Mouse (Mus musculus) limb, embryonic 13.5 days (tissue): ENCODE measurements around the gene Haus2. TPM values are rescaled to one million over a fixed set of nuclear protein-coding genes. Genes with fewer than 3 reads are reported as not detected.
"Not testable (repeated sequence)": the region's sequence is repeated elsewhere in the genome, so short reads cannot be mapped to it uniquely, and the experiment has no call there.

Experiments used
- ATAC-seq: fragments of 200-750 bp; cut with Nextera tagmentation; 2 replicates; pipeline ENCODE4 v1.8.0; 2017; ENCODE audit warnings: low read depth, moderate number of reproducible peaks, moderate TSS enrichment; ENCODE audit not compliant: low FRiP score
- H3K27ac ChIP-seq: fragments of 300-500 bp; sonication (generic); 2 replicates; pipeline ENCODE4 v1.5.1; 2015; ENCODE audit warnings: inconsistent platforms, mild to moderate bottlenecking, moderate library complexity
- H3K27me3 ChIP-seq: fragments of 300-500 bp; sonication (generic); 2 replicates; pipeline ENCODE4 v1.6.1; 2015; ENCODE audit warnings: mild to moderate bottlenecking, inconsistent platforms
- H3K36me3 ChIP-seq: fragments of 300-500 bp; sonication (generic); 2 replicates; pipeline ENCODE4 v1.6.1; 2015; ENCODE audit warnings: inconsistent platforms, mild to moderate bottlenecking, moderate library complexity
- H3K4me1 ChIP-seq: fragments of 300-500 bp; sonication (generic); 2 replicates; pipeline ENCODE4 v1.6.1; 2015; ENCODE audit warnings: inconsistent platforms
- H3K4me2 ChIP-seq: fragments of 300-500 bp; sonication (generic); replicated peaks from 2 replicates; pipeline ENCODE4 v1.6.1; 2015; ENCODE audit warnings: inconsistent platforms, mild to moderate bottlenecking, moderate library complexity
- H3K4me3 ChIP-seq: fragments of 300-500 bp; sonication (generic); 2 replicates; pipeline ENCODE4 v1.5.1; 2015; ENCODE audit warnings: moderate library complexity, mild to moderate bottlenecking, inconsistent platforms
- H3K9ac ChIP-seq: fragments of 300-500 bp; sonication (generic); 2 replicates; pipeline ENCODE4 v1.6.1; 2015; ENCODE audit warnings: mild to moderate bottlenecking, inconsistent platforms
- H3K9me3 ChIP-seq: fragments of 300-500 bp; sonication (generic); 2 replicates; pipeline ENCODE4 v1.6.1; 2016; ENCODE audit warnings: inconsistent platforms
- WGBS: fragments of 180-500 bp; shearing (Covaris S2); methylation state at CpG from one replicate; pipeline ENCODE4 v1.1.7; 2015; 5-methylcytosine and 5-hydroxymethylcytosine counted together
- polyA plus RNA-seq: library from polyadenylated mRNA; unstranded; fragments of >200 nt; fragmentation: Nextera tagmentation; extraction: Ambion mirVana; gene quantifications from 2 replicates; pipeline ENCODE4 v1.2.1, GENCODE M21; 2015

The Haus2 gene
- polyA plus RNA-seq: 26.4 and 27.1 TPM in 2 replicates

GRCm38 (mm10) chr2:120608830-120609723 lies at the start of gene Haus2, which contains the start of gene Lrrc57:
Gene Haus2, plus strand, starts transcription at chr2:120609383.
Gene Lrrc57, minus strand, starts transcription at chr2:120609520.
- Histone ChIP-seq H3K27ac (peak within 1 kb of the TSS; percentile 88), H3K9ac (peak within 1 kb of the TSS; percentile 86), H3K9me3 (no peaks in the 10 kb centered on the region), H3K36me3 (peaks cover 13% of the 10 kb centered on the region), H3K4me2 (peak within 1 kb of the TSS; percentile 84), H3K4me1 (peaks cover 20% of the 10 kb centered on the region), H3K4me3 (peak within 1 kb of the TSS; percentile 83), H3K27me3 (no peaks in the 10 kb centered on the region)
- ATAC-seq: peak; percentile 95
- under 1% methylated on average over 52 of the region's 52 CpGs for WGBS

DNA sequence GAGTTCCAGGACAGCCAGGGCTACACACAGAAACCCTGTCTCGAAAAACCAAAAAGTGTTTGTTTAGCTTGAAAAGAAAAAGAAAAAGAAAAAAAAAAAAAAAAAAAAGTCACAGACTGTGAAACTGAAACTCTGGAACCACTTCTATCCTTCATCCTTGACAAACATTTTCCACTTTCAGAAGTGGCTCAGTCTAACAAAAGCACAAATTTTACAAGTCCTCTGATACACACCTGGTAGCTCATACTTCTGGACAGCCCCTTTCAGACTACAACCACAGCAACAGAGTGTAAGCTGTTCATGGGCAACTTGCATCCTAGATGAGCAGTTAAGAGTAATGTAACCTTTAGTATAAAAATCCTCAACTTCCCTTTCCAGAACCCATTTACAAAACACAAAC lies 47.7 kb upstream of the Haus2 start:
- H3K4me2 ChIP-seq: no peak overlapping the region; the same call in 1 of the 2 replicates
- ATAC-seq: no peak
- H3K4me1 ChIP-seq: peaks cover 13% of the 10 kb centered on the region
- H3K36me3 ChIP-seq: peaks cover 10% of the 10 kb centered on the region; the same call in 1 of the 2 replicates
- H3K27ac ChIP-seq: no peak overlapping the region
- no peaks in the 10 kb centered on the region for H3K9me3 ChIP-seq
- H3K27me3 ChIP-seq: no peaks in the 10 kb centered on the region
- WGBS: 100% methylated on average over 1 of the region's 1 CpGs
- no peak overlapping the region for H3K4me3 ChIP-seq
- H3K9ac ChIP-seq: no peak overlapping the region

GRCm38 (mm10) chr2:120562859-120563234 lies 46.3 kb upstream of the Haus2 start:
- H3K4me1 ChIP-seq: peaks cover 13% of the 10 kb centered on the region
- no peaks in the 10 kb centered on the region for H3K9me3 ChIP-seq
- peak overlapping the region; percentile 76 for H3K4me2 ChIP-seq
- H3K27ac ChIP-seq: 0 out of 2 replicates have a peak overlapping the region, but pooled peaks have one; percentile 58
- 21% methylated on average over 9 of the region's 9 CpGs for WGBS
- ATAC-seq: no peak
- no peaks in the 10 kb centered on the region for H3K27me3 ChIP-seq
- peak overlapping the region; percentile 94 for H3K4me3 ChIP-seq
- peaks cover 10% of the 10 kb centered on the region; the same call in 1 of the 2 replicates for H3K36me3 ChIP-seq
- H3K9ac ChIP-seq: peak overlapping the region; percentile 88

DNA sequence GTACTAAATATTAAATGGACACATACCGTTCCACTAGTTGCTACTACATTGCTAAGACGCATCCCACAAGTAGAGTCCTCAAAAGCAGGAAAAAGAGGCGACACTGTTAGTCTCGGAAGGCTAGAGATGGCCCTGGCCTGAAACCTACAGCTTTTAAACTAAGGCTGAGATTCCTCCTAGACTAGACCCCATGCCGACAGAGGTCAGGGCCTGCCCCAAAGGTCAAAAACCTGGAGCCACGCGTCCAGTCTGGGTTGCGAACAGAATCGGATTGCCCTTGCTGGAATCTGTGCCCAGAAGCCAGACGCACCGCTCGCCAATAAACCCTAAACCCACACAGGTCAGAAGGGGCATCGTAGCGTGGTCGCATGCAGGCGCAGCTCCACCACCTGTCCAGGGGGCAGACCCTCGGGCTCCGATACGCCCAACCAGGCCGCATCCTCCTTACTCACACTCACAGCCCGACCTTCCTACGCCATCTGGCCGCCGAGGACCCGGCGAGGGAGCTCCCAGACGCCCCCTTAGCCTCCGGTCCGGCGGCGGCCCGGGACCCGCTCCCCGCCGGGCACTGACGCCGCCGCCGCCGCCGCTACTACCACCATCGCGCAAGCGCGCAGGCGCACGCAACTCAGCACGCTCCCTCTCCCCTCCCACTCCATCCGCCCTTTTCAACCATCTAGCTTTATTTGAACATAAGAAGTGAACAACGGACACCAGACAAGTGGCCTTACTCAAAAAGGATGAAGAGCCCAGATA lies 45.8 kb upstream of the Haus2 start, which contains the start of gene Zfp106:
Zfp106 (minus strand) TSS at position 609 of the 756 bp plus-strand sequence.
- Histone ChIP-seq H3K9me3 (no peaks in the 10 kb centered on the region), H3K4me2 (peak within 1 kb of the TSS; percentile 76), H3K36me3 (peaks cover 10% of the 10 kb centered on the region; the same call in 1 of the 2 replicates), H3K4me3 (peak within 1 kb of the TSS; percentile 94), H3K9ac (peak within 1 kb of the TSS; percentile 88), H3K27ac (peak within 1 kb of the TSS; percentile 58; the same call in 1 of the 2 replicates), H3K4me1 (peaks cover 16% of the 10 kb centered on the region), H3K27me3 (no peaks in the 10 kb centered on the region)
- ATAC-seq: peak; percentile 85
- WGBS: under 1% methylated on average over 50 of the region's 50 CpGs

GRCm38 (mm10) chr2:120564548-120565188 lies 44.5 kb upstream of the Haus2 start:
- Histone ChIP-seq H3K4me1 (peaks cover 24% of the 10 kb centered on the region), H3K36me3 (peaks cover 10% of the 10 kb centered on the region; the same call in 1 of the 2 replicates)
- H3K4me2 ChIP-seq, H3K9me3 ChIP-seq, H3K27me3 ChIP-seq, H3K27ac ChIP-seq, ATAC-seq, H3K9ac ChIP-seq, H3K4me3 ChIP-seq: not testable (repeated sequence)
- 92% methylated on average over 4 of the region's 4 CpGs for WGBS

GRCm38 (mm10) chr2:120565363-120565762 lies 43.8 kb upstream of the Haus2 start:
- no peak for ATAC-seq

GRCm38 (mm10) chr2:120566886-120567797 lies 42.0 kb upstream of the Haus2 start, which contains the start of gene Snap23:
Gene Snap23, plus strand, starts transcription at chr2:120567671.
- H3K4me1 ChIP-seq: peaks cover 18% of the 10 kb centered on the region
- peak; percentile 93 for ATAC-seq
- no peaks in the 10 kb centered on the region for H3K9me3 ChIP-seq
- peak within 1 kb of the TSS; percentile 75 for H3K4me2 ChIP-seq
- 1% methylated on average over 42 of the region's 42 CpGs for WGBS
- peak within 1 kb of the TSS; percentile 69 for H3K27ac ChIP-seq
- peak within 1 kb of the TSS; percentile 75 for H3K4me3 ChIP-seq
- H3K36me3 ChIP-seq: peaks cover 11% of the 10 kb centered on the region
- no peaks in the 10 kb centered on the region for H3K27me3 ChIP-seq
- H3K9ac ChIP-seq: peak within 1 kb of the TSS; percentile 86

More at GRCm38 (mm10) chr2:120565363-120565762, 43.8 kb upstream of the Haus2 start:
- Histone ChIP-seq H3K36me3 (peaks cover 8% of the 10 kb centered on the region; the same call in 1 of the 2 replicates), H3K4me2 (no peak overlapping the region), H3K4me1 (peaks cover 24% of the 10 kb centered on the region), H3K27ac (no peak overlapping the region), H3K9ac (no peak overlapping the region), H3K27me3 (no peaks in the 10 kb centered on the region), H3K4me3 (no peak overlapping the region), H3K9me3 (no peaks in the 10 kb centered on the region)
- 84% methylated on average over 2 of the region's 2 CpGs for WGBS

- H3K4me1 ChIP-seq: peaks cover 12% of the 10 kb centered on the region
- H3K9me3 ChIP-seq: no peaks in the 10 kb centered on the region
- H3K4me3 ChIP-seq: peak overlapping the region; percentile 75
- peak; percentile 73 for ATAC-seq
- under 1% methylated on average over 22 of the region's 22 CpGs for WGBS
- H3K27me3 ChIP-seq: no peaks in the 10 kb centered on the region
- H3K9ac ChIP-seq: peak overlapping the region; percentile 86
- H3K36me3 ChIP-seq: peaks cover 11% of the 10 kb centered on the region
- H3K27ac ChIP-seq: peak overlapping the region; percentile 69
- peak overlapping the region; percentile 75 for H3K4me2 ChIP-seq
Observed at GRCm38 (mm10) chr2:120567798-120568320, 41.3 kb upstream of the Haus2 start.

- H3K9ac ChIP-seq: no peak overlapping the region
- H3K4me1 ChIP-seq: peaks cover 30% of the 10 kb centered on the region
- no peaks in the 10 kb centered on the region for H3K27me3 ChIP-seq
- H3K4me2 ChIP-seq: no peak overlapping the region
- no peak for ATAC-seq
- H3K27ac ChIP-seq: no peak overlapping the region
- no peaks in the 10 kb centered on the region for H3K9me3 ChIP-seq
- peaks cover 16% of the 10 kb centered on the region for H3K36me3 ChIP-seq
- H3K4me3 ChIP-seq: no peak overlapping the region
- WGBS: 96% methylated on average over 3 of the region's 3 CpGs
Observed at GRCm38 (mm10) chr2:120571081-120571480, 38.1 kb upstream of the Haus2 start.

DNA sequence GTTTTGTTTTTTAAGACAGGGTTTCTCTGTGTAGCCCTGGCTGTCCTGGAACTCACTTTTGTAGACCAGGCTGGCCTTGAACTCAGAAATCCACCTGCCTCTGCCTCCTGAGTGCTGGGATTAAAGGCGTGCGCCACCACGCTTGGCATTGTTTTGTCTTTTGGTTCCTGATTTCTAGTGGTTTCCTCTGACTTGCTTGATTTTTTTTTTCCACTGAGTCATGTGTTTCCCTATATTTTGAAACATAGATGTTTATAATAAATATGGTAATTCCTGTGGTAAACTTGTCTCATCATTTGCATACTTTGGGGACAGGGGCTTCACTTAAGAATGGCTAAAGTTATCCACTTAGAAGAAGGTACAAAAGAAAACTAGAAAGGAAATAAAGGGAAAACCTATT lies 37.0 kb upstream of the Haus2 start:
- not testable (repeated sequence) for H3K9me3 ChIP-seq, H3K9ac ChIP-seq, H3K4me3 ChIP-seq, H3K27ac ChIP-seq, H3K27me3 ChIP-seq, ATAC-seq, H3K4me2 ChIP-seq
- Histone ChIP-seq H3K36me3 (peaks cover 16% of the 10 kb centered on the region), H3K4me1 (peaks cover 38% of the 10 kb centered on the region)
- 97% methylated on average over 3 of the region's 3 CpGs for WGBS
